Mouse (Mus musculus) central nervous system, embryonic 11.5 days (tissue): ENCODE results near the gene Tmem167. TPM values are rescaled to one million over a fixed set of nuclear protein-coding genes. Genes with fewer than 3 reads are reported as not detected.

Source experiments
- polyA plus RNA-seq: library from polyadenylated mRNA; depleted of rRNA; stranded (reverse); fragments of >200 nt; gene quantifications from 2 replicates; pipeline ENCODE4 v1.2.3, GENCODE M21; 2012; rRNA removed

The Tmem167 gene
- 8.2 and 25.1 TPM in 2 replicates for polyA plus RNA-seq

GRCm38 (mm10) chr13:90088962-90089824 is at the start of gene Tmem167, which contains the start of gene Xrcc4:
TSS of gene Tmem167 (plus strand) at chr13:90089123.
TSS of gene Xrcc4 (minus strand) at chr13:90089608.

Other genes with a start within 250 kb of the Tmem167 start
- 7.3 and 8.0 TPM in 2 replicates for gene Xrcc4, start 485 bp downstream of the Tmem167 start, polyA plus RNA-seq